Mouse (Mus musculus) neural tube, embryonic 13.5 days (tissue): ENCODE data around the gene Dnm3. TPM values are rescaled to one million over a fixed set of nuclear protein-coding genes. Genes with fewer than 3 reads are reported as not detected.

Experiments used
- ATAC-seq: fragments of 200-750 bp; cut with Nextera tagmentation; 2 replicates; pipeline ENCODE4 v1.8.0; 2017; ENCODE audit warnings: low read depth, mild to moderate bottlenecking, moderate TSS enrichment, moderate library complexity
- H3K27ac ChIP-seq: fragments of 300-500 bp; sonication (generic); replicated peaks from 2 replicates; pipeline ENCODE4 v1.5.1; 2015; ENCODE audit warnings: moderate library complexity, mild to moderate bottlenecking, inconsistent platforms
- H3K27me3 ChIP-seq: fragments of 300-500 bp; sonication (generic); 2 replicates; pipeline ENCODE4 v1.6.1; 2015; ENCODE audit warnings: mild to moderate bottlenecking, inconsistent platforms
- H3K36me3 ChIP-seq: fragments of 300-500 bp; sonication (generic); 2 replicates; pipeline ENCODE4 v1.6.1; 2015; ENCODE audit warnings: mild to moderate bottlenecking, inconsistent platforms
- H3K4me1 ChIP-seq: fragments of 300-500 bp; sonication (generic); replicated peaks from 2 replicates; pipeline ENCODE4 v1.6.1; 2015; ENCODE audit warnings: inconsistent platforms
- H3K4me2 ChIP-seq: fragments of 300-500 bp; sonication (generic); 2 replicates; pipeline ENCODE4 v1.6.1; 2015; ENCODE audit warnings: inconsistent platforms, mild to moderate bottlenecking, moderate library complexity
- H3K4me3 ChIP-seq: fragments of 300-500 bp; sonication (generic); 2 replicates; pipeline ENCODE4 v1.5.1; 2015; ENCODE audit warnings: mild to moderate bottlenecking, inconsistent platforms
- H3K9ac ChIP-seq: fragments of 300-500 bp; sonication (generic); 2 replicates; pipeline ENCODE4 v1.6.1; 2015; ENCODE audit warnings: moderate library complexity, mild to moderate bottlenecking, inconsistent platforms
- H3K9me3 ChIP-seq: fragments of 300-500 bp; sonication (generic); 2 replicates; pipeline ENCODE4 v1.6.1; 2016; ENCODE audit warnings: inconsistent platforms
- WGBS: fragments of 180-500 bp; shearing (Covaris S2); methylation state at CpG from one replicate; pipeline ENCODE4 v1.1.7; 2015; 5-methylcytosine and 5-hydroxymethylcytosine counted together
- polyA plus RNA-seq: library from polyadenylated mRNA; unstranded; fragments of >200 nt; fragmentation: Nextera tagmentation; extraction: Ambion mirVana; gene quantifications from 2 replicates; pipeline ENCODE4 v1.2.1, GENCODE M21; 2015

Dnm3 gene
- polyA plus RNA-seq, 1 experiment from 2014 or later = 41.6 TPM

GRCm38 (mm10) chr1:162186470-162187351 is 291.1 kb downstream of the Dnm3 start:
- H3K36me3 ChIP-seq = no peaks in the 10 kb centered on the region
- no peaks in the 10 kb centered on the region for H3K27me3 ChIP-seq
- ATAC-seq = no peak
- WGBS = 52% methylated on average over 7 of the region's 7 CpGs
- no peak overlapping the region for H3K9ac ChIP-seq
- H3K4me3 ChIP-seq = no peak overlapping the region
- H3K4me2 ChIP-seq = no peak overlapping the region
- peaks cover 44% of the 10 kb centered on the region for H3K4me1 ChIP-seq
- H3K9me3 ChIP-seq = no peaks in the 10 kb centered on the region
- peak overlapping the region; percentile 80 for H3K27ac ChIP-seq

GRCm38 (mm10) chr1:162184003-162184748 is 293.7 kb downstream of the Dnm3 start:
- peak overlapping the region; percentile 59 for H3K27ac ChIP-seq
- WGBS = 42% methylated on average over 14 of the region's 14 CpGs
- no peak for ATAC-seq
- peaks cover 49% of the 10 kb centered on the region for H3K4me1 ChIP-seq
- no peaks in the 10 kb centered on the region for H3K9me3 ChIP-seq
- H3K27me3 ChIP-seq = no peaks in the 10 kb centered on the region
- H3K4me3 ChIP-seq = no peak overlapping the region
- H3K36me3 ChIP-seq = no peaks in the 10 kb centered on the region
- H3K9ac ChIP-seq = no peak overlapping the region
- no peak overlapping the region for H3K4me2 ChIP-seq

GRCm38 (mm10) chr1:162183438-162183837 is 294.4 kb downstream of the Dnm3 start:
- 63% methylated on average over 3 of the region's 3 CpGs for WGBS
- no peaks in the 10 kb centered on the region for H3K27me3 ChIP-seq
- H3K4me3 ChIP-seq = no peak overlapping the region
- peaks cover 49% of the 10 kb centered on the region for H3K4me1 ChIP-seq
- no peak overlapping the region for H3K9ac ChIP-seq
- ATAC-seq = no peak
- no peaks in the 10 kb centered on the region for H3K9me3 ChIP-seq
- no peak overlapping the region for H3K4me2 ChIP-seq
- H3K36me3 ChIP-seq = no peaks in the 10 kb centered on the region
- H3K27ac ChIP-seq = peak overlapping the region; percentile 59; the same call in 1 of the 2 replicates

- Histone ChIP-seq H3K4me1 (peaks cover 30% of the 10 kb centered on the region), H3K27me3 (no peaks in the 10 kb centered on the region), H3K9me3 (no peaks in the 10 kb centered on the region), H3K36me3 (no peaks in the 10 kb centered on the region), H3K4me2 (no peak overlapping the region), H3K4me3 (no peak overlapping the region), H3K9ac (no peak overlapping the region), H3K27ac (no peak overlapping the region)
- WGBS = 71% methylated on average over 7 of the region's 7 CpGs
- no peak for ATAC-seq
Measured at GRCm38 (mm10) chr1:162181187-162181975, 296.5 kb downstream of the Dnm3 start.

GRCm38 (mm10) chr1:162180451-162180850 is 297.4 kb downstream of the Dnm3 start:
- H3K9me3 ChIP-seq = no peaks in the 10 kb centered on the region
- WGBS = 80% methylated on average over 7 of the region's 7 CpGs
- no peak overlapping the region for H3K27ac ChIP-seq
- no peak overlapping the region for H3K4me3 ChIP-seq
- no peak for ATAC-seq
- H3K36me3 ChIP-seq = no peaks in the 10 kb centered on the region
- no peak overlapping the region for H3K9ac ChIP-seq
- H3K4me2 ChIP-seq = no peak overlapping the region
- peaks cover 28% of the 10 kb centered on the region for H3K4me1 ChIP-seq
- no peaks in the 10 kb centered on the region for H3K27me3 ChIP-seq

- Histone ChIP-seq H3K4me3 (no peak overlapping the region), H3K9me3 (no peaks in the 10 kb centered on the region), H3K27me3 (no peaks in the 10 kb centered on the region), H3K4me1 (peaks cover 22% of the 10 kb centered on the region), H3K36me3 (no peaks in the 10 kb centered on the region), H3K4me2 (no peak overlapping the region), H3K27ac (no peak overlapping the region), H3K9ac (no peak overlapping the region)
- ATAC-seq = no peak
- 86% methylated on average over 4 of the region's 4 CpGs for WGBS
Measured at GRCm38 (mm10) chr1:162179401-162179800, 298.4 kb downstream of the Dnm3 start.

- H3K36me3 ChIP-seq = no peaks in the 10 kb centered on the region
- H3K9ac ChIP-seq = no peak overlapping the region
- H3K4me3 ChIP-seq = no peak overlapping the region
- no peak for ATAC-seq
- 78% methylated on average over 6 of the region's 6 CpGs for WGBS
- H3K4me1 ChIP-seq = no peaks in the 10 kb centered on the region
- no peak overlapping the region for H3K4me2 ChIP-seq
- H3K27me3 ChIP-seq = no peaks in the 10 kb centered on the region
- no peaks in the 10 kb centered on the region for H3K9me3 ChIP-seq
- no peak overlapping the region for H3K27ac ChIP-seq
Measured at GRCm38 (mm10) chr1:162172806-162173205, 305.0 kb downstream of the Dnm3 start.

- Histone ChIP-seq H3K27ac (no peak overlapping the region), H3K27me3 (no peaks in the 10 kb centered on the region), H3K4me3 (no peak overlapping the region), H3K9me3 (no peaks in the 10 kb centered on the region), H3K4me1 (0 out of 2 replicates have a peak, but pooled peaks cover 4% of the 10 kb centered on the region), H3K4me2 (no peak overlapping the region), H3K9ac (no peak overlapping the region), H3K36me3 (no peaks in the 10 kb centered on the region)
- WGBS = 87% methylated on average over 7 of the region's 7 CpGs
- no peak for ATAC-seq
Measured at GRCm38 (mm10) chr1:162163687-162164484, 313.9 kb downstream of the Dnm3 start.

- H3K4me2 ChIP-seq = no peak overlapping the region
- 87% methylated on average over 7 of the region's 7 CpGs for WGBS
- H3K4me3 ChIP-seq = no peak overlapping the region
- ATAC-seq = no peak
- H3K36me3 ChIP-seq = no peaks in the 10 kb centered on the region
- H3K27me3 ChIP-seq = no peaks in the 10 kb centered on the region
- H3K4me1 ChIP-seq = 0 out of 2 replicates have a peak, but pooled peaks cover 4% of the 10 kb centered on the region
- H3K9ac ChIP-seq = no peak overlapping the region
- no peak overlapping the region for H3K27ac ChIP-seq
- no peaks in the 10 kb centered on the region for H3K9me3 ChIP-seq
Measured at GRCm38 (mm10) chr1:162162677-162163076, 315.2 kb downstream of the Dnm3 start.

GRCm38 (mm10) chr1:162162249-162162648 is 315.6 kb downstream of the Dnm3 start:
- 24% methylated on average over 5 of the region's 5 CpGs for WGBS
- Histone ChIP-seq H3K4me3 (no peak overlapping the region), H3K4me2 (no peak overlapping the region), H3K9ac (no peak overlapping the region), H3K4me1 (0 out of 2 replicates have a peak, but pooled peaks cover 4% of the 10 kb centered on the region), H3K27ac (no peak overlapping the region), H3K9me3 (no peaks in the 10 kb centered on the region), H3K27me3 (no peaks in the 10 kb centered on the region), H3K36me3 (no peaks in the 10 kb centered on the region)
- no peak for ATAC-seq

GRCm38 (mm10) chr1:162160718-162161117 is 317.1 kb downstream of the Dnm3 start:
- no peak for ATAC-seq
- WGBS = 68% methylated on average over 1 of the region's 1 CpGs

More at GRCm38 (mm10) chr1:162160718-162161117, 317.1 kb downstream of the Dnm3 start:
- H3K36me3 ChIP-seq = no peaks in the 10 kb centered on the region
- H3K27ac ChIP-seq = no peak overlapping the region
- no peaks in the 10 kb centered on the region for H3K27me3 ChIP-seq
- 0 out of 2 replicates have a peak, but pooled peaks cover 4% of the 10 kb centered on the region for H3K4me1 ChIP-seq
- H3K9me3 ChIP-seq = no peaks in the 10 kb centered on the region
- H3K4me3 ChIP-seq = no peak overlapping the region
- H3K4me2 ChIP-seq = no peak overlapping the region
- H3K9ac ChIP-seq = no peak overlapping the region
